Mouse (Mus musculus): Measurements from ENCODE around the gene Atp5f1. TPM values are rescaled to one million over a fixed set of nuclear protein-coding genes. Genes with fewer than 3 reads are reported as not detected.
"Not testable (repeated sequence)": the region's sequence is repeated elsewhere in the genome, so short reads cannot be mapped to it uniquely, and the experiment has no call there.

The Atp5f1 gene
- total and polyA plus RNA-seq, 3 experiments = 313 to 344 TPM; not detected in 1

GRCm38 (mm10) chr3:105917656-105918354, 42.1 kb downstream of the Atp5f1 start (continued):
- TF ChIP-seq MAX (IDR thresholded peaks at IDR 0.05; ENCODE audit: low read length) (no peak), E2F4 (IDR thresholded peaks at IDR 0.05; ENCODE audit: borderline replicate concordance, low read depth, low read length) (no peak), GABPA (IDR thresholded peaks at IDR 0.05; ENCODE audit: low read depth, low read length) (no peak), ZMIZ1 (IDR thresholded peaks at IDR 0.05; ENCODE audit: low read depth, low read length) (no peak), SMC3 (IDR thresholded peaks at IDR 0.05; ENCODE audit: low read depth, low read length) (no peak), TBP (IDR thresholded peaks at IDR 0.05; ENCODE audit: low read depth, low read length) (no peak), ETS1 (IDR thresholded peaks at IDR 0.05; ENCODE audit: low read depth, low read length) (peak; percentile 79), ZC3H11A (IDR thresholded peaks at IDR 0.05; ENCODE audit: low read depth, low read length) (no peak)

GRCm38 (mm10) chr3:105916455-105916854, 43.4 kb downstream of the Atp5f1 start:
- not testable (repeated sequence) for H3K79me2 ChIP-seq (ENCODE audit: control insufficient read depth, insufficient read depth, low read length, poor library complexity); H3K9me3 ChIP-seq (replicated peaks; ENCODE audit: insufficient read depth, low read length); H3K9ac ChIP-seq (ENCODE audit: control insufficient read depth, low read depth, low read length, poor library complexity, severe bottlenecking); H3K4me3 ChIP-seq (ENCODE audit: control insufficient read depth in 1 of 2, insufficient read depth in 1 of 2, low read depth in 2 of 2, low read length in 2 of 2); H3K27ac ChIP-seq (ENCODE audit: control insufficient read depth, low read depth, low read length); DNase-seq (ENCODE audit: low read depth, low spot score); H3K27me3 ChIP-seq (ENCODE audit: control insufficient read depth in 1 of 2, insufficient read depth in 2 of 2, low read length in 2 of 2)
- H3K36me3 ChIP-seq (ENCODE audit: control insufficient read depth in 1 of 2, insufficient read depth in 2 of 2, low read length in 2 of 2) = peaks cover 0 to 69% of the 10 kb centered on the region in 2 experiments; a peak in 2 of 4 replicates
- peaks cover 42 to 72% of the 10 kb centered on the region in 2 experiments for H3K4me1 ChIP-seq (ENCODE audit: control insufficient read depth in 1 of 2, insufficient read depth in 2 of 2, low read length in 2 of 2)
- peak; percentile 64; the same call in 1 of the 2 replicates for TF ChIP-seq ETS1 (IDR thresholded peaks at IDR 0.05; ENCODE audit: low read depth, low read length)
- peak; percentile 36 to 51; a peak in 2 of 4 replicates for TF ChIP-seq EP300 (IDR thresholded peaks at IDR 0.05; ENCODE audit: low read depth in 1 of 2, low read length in 2 of 2)
- peak; percentile 52; the same call in 1 of the 2 replicates for TF ChIP-seq RCOR1 (IDR thresholded peaks at IDR 0.05; ENCODE audit: low read depth, low read length)
- TF ChIP-seq TCF12 (IDR thresholded peaks at IDR 0.05; ENCODE audit: low read depth, low read length) = peak; percentile 77

GRCm38 (mm10) chr3:105915281-105915680, 44.6 kb downstream of the Atp5f1 start:
- Histone ChIP-seq H3K9me3 (replicated peaks; ENCODE audit: insufficient read depth, low read length) (no peaks in the 10 kb centered on the region), H3K36me3 (ENCODE audit: control insufficient read depth in 1 of 2, insufficient read depth in 2 of 2, low read length in 2 of 2) (peaks cover 0 to 66% of the 10 kb centered on the region in 2 experiments; a peak in 2 of 4 replicates), H3K9ac (ENCODE audit: control insufficient read depth, low read depth, low read length, poor library complexity, severe bottlenecking) (no peak overlapping the region), H3K4me3 (ENCODE audit: control insufficient read depth in 1 of 2, insufficient read depth in 1 of 2, low read depth in 2 of 2, low read length in 2 of 2) (no peak overlapping the region), H3K4me1 (ENCODE audit: control insufficient read depth in 1 of 2, insufficient read depth in 2 of 2, low read length in 2 of 2) (peaks cover 40 to 64% of the 10 kb centered on the region in 2 experiments), H3K27me3 (ENCODE audit: control insufficient read depth in 1 of 2, insufficient read depth in 2 of 2, low read length in 2 of 2) (no peaks in the 10 kb centered on the region), H3K79me2 (ENCODE audit: control insufficient read depth, insufficient read depth, low read length, poor library complexity) (no peaks in the 10 kb centered on the region), H3K27ac (ENCODE audit: control insufficient read depth, low read depth, low read length) (peak overlapping the region; percentile 44)
- DNase-seq (ENCODE audit: low read depth, low spot score) = no peak
- TF ChIP-seq SIN3A (IDR thresholded peaks at IDR 0.05; ENCODE audit: low read length) = 0 out of 2 replicates have a peak, but pooled peaks have one; percentile 29
- TF ChIP-seq NELFE (IDR thresholded peaks at IDR 0.05; ENCODE audit: low read depth, low read length) = no peak
- TF ChIP-seq ETS1 (IDR thresholded peaks at IDR 0.05; ENCODE audit: low read depth, low read length) = 0 out of 2 replicates have a peak, but pooled peaks have one; percentile 26
- peak; percentile 27; the same call in 1 of the 2 replicates for TF ChIP-seq BHLHE40 (IDR thresholded peaks at IDR 0.05; ENCODE audit: borderline replicate concordance, low read depth, low read length)
- TF ChIP-seq TBP (IDR thresholded peaks at IDR 0.05; ENCODE audit: low read depth, low read length) = no peak
- no peak for TF ChIP-seq ZNF384 (IDR thresholded peaks at IDR 0.05; ENCODE audit: low read depth, low read length)
- TF ChIP-seq NRF1 (IDR thresholded peaks at IDR 0.05; ENCODE audit: insufficient read depth, low read depth, low read length, poor library complexity, severe bottlenecking) = no peak
- no peak for TF ChIP-seq MAFK (IDR thresholded peaks at IDR 0.05; ENCODE audit: borderline replicate concordance, low read depth, low read length)
- TF ChIP-seq RCOR1 (IDR thresholded peaks at IDR 0.05; ENCODE audit: low read depth, low read length) = peak; percentile 41; the same call in 1 of the 2 replicates
- peak; percentile 54 to 64; a peak in 3 of 4 replicates for TF ChIP-seq EP300 (IDR thresholded peaks at IDR 0.05; ENCODE audit: low read depth in 1 of 2, low read length in 2 of 2)
- TF ChIP-seq GATA1 (IDR thresholded peaks at IDR 0.05; ENCODE audit: low read depth, low read length) = peak; percentile 62
- TF ChIP-seq MAX (IDR thresholded peaks at IDR 0.05; ENCODE audit: low read length) = no peak
- TF ChIP-seq ELF1 (IDR thresholded peaks at IDR 0.05; ENCODE audit: low read depth, low read length) = 0 out of 2 replicates have a peak, but pooled peaks have one; percentile 25
- no peak for TF ChIP-seq CTCF (IDR thresholded peaks at IDR 0.05 in 2 of 3, conservative IDR thresholded peaks at IDR 0.05 in 1 of 3; ENCODE audit: control insufficient read depth in 1 of 3, insufficient read depth in 1 of 3, low read depth in 2 of 3, low read length in 3 of 3, poor library complexity in 1 of 3, severe bottlenecking in 1 of 3)
- no peak for TF ChIP-seq POLR2AphosphoS5 (IDR thresholded peaks at IDR 0.05; ENCODE audit: borderline replicate concordance, low read depth, low read length)

All from MEL (cell line).